Mouse (Mus musculus) liver, embryonic 14.5 days (tissue): ENCODE measurements around the gene Pklr. TPM values are rescaled to one million over a fixed set of nuclear protein-coding genes. Genes with fewer than 3 reads are reported as not detected.

Experiments
- ATAC-seq: fragments of 200-750 bp; cut with Nextera tagmentation; 2 replicates; pipeline ENCODE4 v1.8.0; 2017; ENCODE audit warnings: moderate number of reproducible peaks, mild to moderate bottlenecking, moderate library complexity; ENCODE audit not compliant: insufficient read depth
- DNase-seq, 3 experiments: peaks; one replicate each; pipeline ENCODE4 v3.0.0-alpha.2; 2012 to 2013; ENCODE audit warnings: low read depth in 3 of 3, low spot score in 3 of 3
- H3K27ac ChIP-seq: fragments of 300-500 bp; sonication (generic); 2 replicates; pipeline ENCODE4 v1.5.1; 2014; ENCODE audit warnings: moderate library complexity, mild to moderate bottlenecking, control low read depth, inconsistent platforms
- H3K27me3 ChIP-seq: fragments of 300-500 bp; sonication (generic); 2 replicates; pipeline ENCODE4 v1.6.1; 2014; ENCODE audit warnings: mild to moderate bottlenecking, low read length, moderate library complexity; ENCODE audit not compliant: control insufficient read depth, insufficient read depth
- H3K36me3 ChIP-seq: fragments of 300-500 bp; sonication (generic); replicated peaks from 2 replicates; pipeline ENCODE4 v1.6.1; 2014; ENCODE audit warnings: low read depth; ENCODE audit not compliant: control insufficient read depth, insufficient read depth
- H3K4me1 ChIP-seq, 2 experiments: fragments of 200-500 bp in 1 of 2; fragments of 300-500 bp in 1 of 2; sonication (generic) in 1 of 2; replicated peaks; 2 replicates each; pipeline ENCODE4 v1.6.1; 2012 to 2014; ENCODE audit warnings: antibody characterized with exemption in 1 of 2, inconsistent platforms in 1 of 2, low read length in 1 of 2; ENCODE audit not compliant: control insufficient read depth in 2 of 2, insufficient read depth in 2 of 2
- H3K4me2 ChIP-seq: fragments of 300-500 bp; sonication (generic); 2 replicates; pipeline ENCODE4 v1.6.1; 2014; ENCODE audit warnings: low read depth, mild to moderate bottlenecking, control low read depth, moderate library complexity
- H3K4me3 ChIP-seq, 2 experiments: fragments of 200-500 bp in 1 of 2; fragments of 300-500 bp in 1 of 2; sonication (generic) in 1 of 2; 2 replicates each; pipeline ENCODE4 v1.5.1; 2012 to 2014; ENCODE audit warnings: low read depth in 2 of 2, low read length in 2 of 2, mild to moderate bottlenecking in 2 of 2, control low read depth in 1 of 2, inconsistent platforms in 1 of 2, moderate library complexity in 1 of 2; ENCODE audit not compliant: insufficient read depth in 1 of 2
- H3K9ac ChIP-seq: fragments of 300-500 bp; sonication (generic); replicated peaks from 2 replicates; pipeline ENCODE4 v1.6.1; 2014; ENCODE audit warnings: mild to moderate bottlenecking, control low read depth, moderate library complexity
- H3K9me3 ChIP-seq: fragments of 300-500 bp; sonication (generic); 2 replicates; pipeline ENCODE4 v1.6.1; 2016; ENCODE audit warnings: low read length, mixed read lengths; ENCODE audit not compliant: control insufficient read depth
- CTCF ChIP-seq: IDR thresholded peaks from 2 replicates; pipeline ENCODE4 v1.5.1; 2016; ENCODE audit warnings: antibody characterized with exemption, low read depth, control low read depth
- EP300 ChIP-seq: IDR thresholded peaks from 2 replicates; pipeline ENCODE4 v1.6.1; 2016; ENCODE audit warnings: antibody characterized with exemption, low read depth
- WGBS: fragments of 180-500 bp; shearing (Covaris S2); extraction: QIAGEN DNeasy Blood & Tissue Kit; methylation state at CpG from one replicate; pipeline ENCODE4 v1.1.7; 2014; ENCODE audit not compliant: insufficient replicate concordance; 5-methylcytosine and 5-hydroxymethylcytosine counted together
- polyA plus RNA-seq, 2 experiments: library from polyadenylated mRNA; depleted of rRNA in 1 of 2; stranded (reverse) in 1 of 2; unstranded in 1 of 2; fragments of >200 nt; fragmentation: Nextera tagmentation in 1 of 2; extraction: Ambion mirVana in 1 of 2; gene quantifications; 2 replicates each; pipeline versions ENCODE4 v1.2.1 to v1.2.3; 2012 to 2014

Pklr gene
- polyA plus RNA-seq, 2 experiments = 79.8 to 143 TPM

DNA sequence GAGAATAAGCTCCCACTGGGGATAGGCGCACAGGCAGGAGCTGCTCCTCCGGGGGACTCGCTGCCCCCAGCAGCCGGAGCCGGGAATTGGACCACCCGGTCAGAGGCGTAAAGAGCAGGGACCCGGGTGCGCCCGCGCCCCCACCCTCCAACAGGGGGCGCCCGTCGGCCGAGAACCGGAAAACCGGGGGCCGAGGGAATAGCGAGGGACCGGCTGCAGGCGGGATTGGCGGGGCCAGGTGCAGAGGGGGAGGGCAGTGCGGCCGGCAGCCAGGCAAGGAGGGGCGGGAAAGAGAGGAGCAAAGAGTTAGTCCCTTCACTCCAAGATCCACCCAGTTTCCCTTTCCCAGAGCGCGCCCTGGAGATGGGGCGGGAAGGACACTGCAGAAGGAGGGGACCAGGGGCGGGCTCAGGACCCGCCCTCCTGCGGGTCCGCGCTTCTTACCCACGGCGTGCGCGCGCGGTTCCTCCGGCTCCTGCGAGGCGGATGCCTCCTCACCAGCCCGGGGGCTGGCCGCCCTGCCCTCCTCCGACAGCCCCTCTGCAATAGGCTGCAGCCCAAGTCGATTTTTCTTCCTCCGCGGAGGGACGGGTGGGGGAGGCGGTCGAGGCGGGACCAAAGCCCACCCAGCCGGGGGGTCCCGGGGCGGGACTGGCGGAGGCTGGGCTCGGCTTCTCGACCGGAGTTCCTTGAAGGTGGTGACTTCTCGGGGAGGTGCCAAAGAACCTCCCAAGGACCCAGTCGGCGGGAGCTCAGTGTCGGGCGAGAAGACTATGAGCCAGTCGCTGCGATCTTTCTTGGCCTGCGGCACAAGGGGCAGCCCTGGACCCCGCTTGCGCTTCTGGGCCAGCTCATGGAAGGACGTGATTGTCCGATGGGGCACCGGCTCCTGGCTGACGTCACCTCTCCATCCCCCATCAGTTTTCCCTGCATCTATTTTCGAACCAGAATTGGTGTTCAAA, 45.0 kb upstream of the Pklr start:
- under 1% methylated on average over 68 of the region's 74 CpGs for WGBS
- peak overlapping the region; percentile 96 for H3K4me2 ChIP-seq
- H3K27ac ChIP-seq = no peak overlapping the region
- peak overlapping the region; percentile 61 for H3K9ac ChIP-seq
- TF ChIP-seq EP300 (no peak), CTCF (peak; percentile 90)
- peak overlapping the region; percentile 47 to 64 for H3K4me3 ChIP-seq
- peaks cover 8% of the 10 kb centered on the region for H3K36me3 ChIP-seq
- DNase-seq = peak; percentile 49 to 56 (median 49)
- H3K4me1 ChIP-seq = peaks cover 13 to 17% of the 10 kb centered on the region in 2 experiments
- peak; percentile 49 for ATAC-seq
- peaks cover 24% of the 10 kb centered on the region for H3K27me3 ChIP-seq
- no peaks in the 10 kb centered on the region for H3K9me3 ChIP-seq

DNA sequence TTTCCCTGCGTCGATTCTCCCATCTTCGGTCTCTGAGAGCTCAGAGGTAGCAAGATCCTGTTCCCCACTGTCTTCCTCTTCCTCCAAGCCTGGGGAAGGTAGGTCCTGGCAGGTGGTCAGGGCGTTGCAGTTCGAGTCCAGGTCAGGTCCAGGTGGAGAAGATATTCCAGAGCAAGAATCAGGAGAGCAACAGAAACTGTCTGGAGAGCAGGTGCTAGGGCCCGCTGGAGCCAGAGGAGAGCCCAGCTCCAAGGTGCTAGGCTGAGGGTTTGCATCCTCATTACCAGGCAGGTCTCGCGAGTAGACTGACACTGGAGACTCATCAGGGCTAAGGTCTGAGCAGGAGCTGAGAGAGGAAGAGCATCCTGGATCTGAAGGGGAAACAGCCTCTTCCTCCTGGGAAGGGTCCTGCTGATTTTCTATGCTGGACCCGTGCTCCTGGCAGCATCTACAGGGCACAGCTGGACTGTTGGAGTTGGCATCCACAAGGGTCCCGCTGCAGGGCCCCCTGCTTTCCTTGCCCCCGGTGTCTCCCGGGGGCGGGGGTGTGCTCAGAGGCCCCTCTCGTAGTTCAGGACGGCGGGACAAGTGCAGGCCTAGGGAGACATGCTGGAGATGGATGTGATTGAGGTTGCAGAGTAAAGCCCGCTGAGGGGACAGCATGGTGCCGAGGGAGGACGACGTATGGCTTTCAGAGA, 44.0 kb upstream of the Pklr start:
- Histone ChIP-seq H3K9me3 (no peaks in the 10 kb centered on the region), H3K27ac (no peak overlapping the region), H3K27me3 (peaks cover 24% of the 10 kb centered on the region), H3K9ac (no peak overlapping the region), H3K4me3 (0 out of 4 replicates have a peak overlapping the region, but pooled peaks of 1 of the 2 experiments have one; percentile 64), H3K4me2 (peak overlapping the region; percentile 96), H3K4me1 (peaks cover 13 to 17% of the 10 kb centered on the region in 2 experiments), H3K36me3 (peaks cover 8% of the 10 kb centered on the region)
- 14% methylated on average over 20 of the region's 20 CpGs for WGBS
- ATAC-seq (no peak), DNase-seq (no peak)
- no peak for TF ChIP-seq CTCF
- TF ChIP-seq EP300 = no peak

DNA sequence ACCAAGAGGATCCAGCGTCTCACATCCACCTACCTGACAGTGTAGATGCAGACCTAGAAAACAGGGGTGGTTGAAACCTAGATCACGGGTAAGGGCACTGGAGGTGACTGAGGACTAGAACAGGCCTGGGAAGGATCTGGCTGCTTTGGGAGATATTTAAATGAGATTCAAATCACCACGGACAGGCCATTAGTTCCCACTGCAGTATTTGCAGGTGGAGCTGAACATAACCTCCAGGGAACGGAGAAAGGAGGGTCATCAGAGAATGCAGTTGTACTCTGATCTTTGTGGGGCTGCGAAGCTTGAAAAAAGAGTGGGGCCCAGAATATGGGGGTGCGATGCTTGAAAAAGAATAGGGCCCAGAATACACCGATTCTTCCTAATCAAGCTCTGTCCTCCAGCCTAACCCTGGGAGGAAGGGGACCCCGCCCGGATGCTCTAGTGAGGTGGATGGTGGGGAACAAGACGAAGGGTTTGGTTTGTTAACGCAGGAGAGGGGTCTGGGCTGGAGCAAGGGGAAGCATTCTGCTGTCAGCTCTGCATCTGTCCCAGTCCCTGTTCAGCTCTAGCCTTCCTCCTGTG, 43.3 kb upstream of the Pklr start:
- TF ChIP-seq CTCF (no peak), EP300 (no peak)
- no peak overlapping the region for H3K4me3 ChIP-seq
- H3K4me2 ChIP-seq = peak overlapping the region; percentile 48
- H3K9ac ChIP-seq = no peak overlapping the region
- H3K27me3 ChIP-seq = peaks cover 24% of the 10 kb centered on the region
- 31% methylated on average over 11 of the region's 11 CpGs for WGBS
- DNase-seq = no peak
- H3K36me3 ChIP-seq = peaks cover 15% of the 10 kb centered on the region
- H3K9me3 ChIP-seq = no peaks in the 10 kb centered on the region
- no peak for ATAC-seq
- peaks cover 12 to 17% of the 10 kb centered on the region in 2 experiments for H3K4me1 ChIP-seq
- H3K27ac ChIP-seq = no peak overlapping the region

DNA sequence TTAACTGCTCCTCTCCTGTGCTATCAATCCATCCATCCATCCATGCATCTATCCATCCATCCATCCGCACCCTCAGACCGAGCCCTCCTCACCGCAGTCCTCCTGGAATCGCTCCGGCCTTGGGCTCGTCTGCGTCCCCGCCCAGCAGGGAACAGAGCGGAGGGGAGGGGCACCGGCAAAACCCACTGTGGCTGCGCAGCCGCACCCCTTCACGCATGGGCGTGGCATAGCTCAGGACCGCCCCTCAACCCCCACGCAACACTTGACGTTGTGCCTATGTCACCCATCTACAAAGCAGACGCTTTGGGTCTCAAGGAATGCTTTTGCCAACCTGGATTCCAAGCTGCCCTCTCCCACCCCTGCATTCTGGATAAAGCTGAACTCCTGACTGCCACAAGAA, 42.8 kb upstream of the Pklr start, which contains the start of gene Rusc1:
Rusc1 (minus strand) TSS at position 137 of the 400 bp plus-strand sequence.
- Histone ChIP-seq H3K27ac (no peak within 1 kb of the TSS), H3K9ac (no peak within 1 kb of the TSS; the same call in 1 of the 2 replicates), H3K27me3 (peaks cover 24% of the 10 kb centered on the region), H3K36me3 (peaks cover 17% of the 10 kb centered on the region), H3K4me2 (peak within 1 kb of the TSS; percentile 48), H3K4me3 (no peak within 1 kb of the TSS), H3K4me1 (peaks cover 11 to 13% of the 10 kb centered on the region in 2 experiments), H3K9me3 (no peaks in the 10 kb centered on the region)
- 4% methylated on average over 18 of the region's 18 CpGs for WGBS
- DNase-seq (peak; percentile 50 to 60 (median 55)), ATAC-seq (peak; percentile 21)
- no peak for TF ChIP-seq EP300
- TF ChIP-seq CTCF = no peak
